Mouse (Mus musculus) kidney, adult 18-20 months (tissue): Measurements from ENCODE around the gene Tmprss9.
A peak's percentile ranks its signal among the peaks of the same experiment; 100 is the strongest.

Source experiments
- DNase-seq: peaks from one replicate; pipeline ENCODE4 v3.0.0; 2021

Tmprss9 gene

DNA sequence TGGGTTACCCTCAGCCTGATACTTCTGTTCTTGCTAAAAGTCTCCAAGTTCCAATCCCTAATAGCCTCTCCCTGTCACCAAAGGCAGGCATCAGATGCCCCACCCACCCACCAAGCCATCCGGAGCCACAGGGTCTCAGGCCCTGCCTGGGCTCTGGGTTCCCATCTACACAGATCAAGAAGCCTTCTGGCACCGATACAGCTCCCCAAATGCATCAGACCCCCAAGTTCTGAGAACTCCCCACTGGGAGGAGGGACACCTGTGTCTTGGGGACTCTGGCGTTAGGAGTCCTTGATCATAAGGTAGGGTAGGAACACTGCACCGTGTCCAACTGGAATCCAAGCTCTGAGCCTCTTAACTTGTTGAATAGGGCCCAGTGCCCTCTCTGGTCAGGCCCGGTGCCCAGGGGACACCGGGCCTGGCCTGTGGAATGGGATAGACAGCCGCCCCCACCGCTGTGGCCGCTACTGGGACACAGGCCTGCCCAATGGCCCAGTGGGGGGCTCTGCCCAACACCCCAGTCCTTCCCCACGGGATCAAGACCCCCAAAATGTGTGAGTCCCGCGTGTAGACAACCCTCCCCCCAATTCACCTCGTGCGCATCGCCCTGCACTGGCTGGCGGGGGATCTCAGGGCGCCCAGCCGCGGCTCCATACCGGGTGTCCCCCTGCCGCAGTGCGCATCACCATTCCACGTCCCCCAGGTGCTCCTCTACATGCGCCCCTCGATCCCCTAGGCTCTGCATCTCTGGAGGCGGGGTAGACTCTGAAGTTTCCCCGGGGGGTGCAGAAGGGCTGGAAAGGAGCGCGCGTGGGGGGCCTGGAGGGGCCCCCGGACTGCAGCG, 28.3 kb upstream of the Tmprss9 start:
- DNase-seq: no peak

DNA sequence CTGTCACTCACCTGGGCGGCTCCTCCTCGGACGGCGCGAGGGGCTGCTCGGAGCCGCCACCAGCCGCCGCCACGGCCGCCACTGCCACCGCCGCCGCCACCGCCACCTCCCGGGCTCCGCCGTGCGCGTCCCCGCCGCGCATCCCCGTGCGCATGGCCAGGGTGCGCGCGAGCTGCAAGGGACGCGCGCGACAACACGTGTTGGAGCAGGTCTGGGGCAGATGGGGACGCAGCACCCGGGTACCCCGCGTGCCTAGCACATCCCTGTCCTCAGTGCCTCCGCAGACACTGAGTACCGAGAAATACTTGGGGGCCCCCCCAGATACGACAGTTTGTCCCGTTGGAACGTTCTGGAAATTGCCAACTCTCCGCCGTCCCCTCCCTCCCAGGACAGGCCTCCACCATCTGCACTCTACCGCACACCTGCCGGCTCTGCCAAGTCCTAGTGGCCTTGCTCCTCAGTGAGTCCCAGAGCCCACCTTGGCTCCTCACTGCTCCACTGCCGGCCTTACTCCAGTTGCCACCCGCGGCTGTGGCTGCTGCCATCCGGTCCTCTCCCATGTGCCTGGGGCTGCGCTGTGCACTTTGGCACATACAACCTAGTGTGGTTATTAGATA, 27.6 kb upstream of the Tmprss9 start, which contains the start of gene Lingo3:
TSS of gene Lingo3 (minus strand) at position 109 of the 617 bp plus-strand sequence.
- DNase-seq: no peak

DNA sequence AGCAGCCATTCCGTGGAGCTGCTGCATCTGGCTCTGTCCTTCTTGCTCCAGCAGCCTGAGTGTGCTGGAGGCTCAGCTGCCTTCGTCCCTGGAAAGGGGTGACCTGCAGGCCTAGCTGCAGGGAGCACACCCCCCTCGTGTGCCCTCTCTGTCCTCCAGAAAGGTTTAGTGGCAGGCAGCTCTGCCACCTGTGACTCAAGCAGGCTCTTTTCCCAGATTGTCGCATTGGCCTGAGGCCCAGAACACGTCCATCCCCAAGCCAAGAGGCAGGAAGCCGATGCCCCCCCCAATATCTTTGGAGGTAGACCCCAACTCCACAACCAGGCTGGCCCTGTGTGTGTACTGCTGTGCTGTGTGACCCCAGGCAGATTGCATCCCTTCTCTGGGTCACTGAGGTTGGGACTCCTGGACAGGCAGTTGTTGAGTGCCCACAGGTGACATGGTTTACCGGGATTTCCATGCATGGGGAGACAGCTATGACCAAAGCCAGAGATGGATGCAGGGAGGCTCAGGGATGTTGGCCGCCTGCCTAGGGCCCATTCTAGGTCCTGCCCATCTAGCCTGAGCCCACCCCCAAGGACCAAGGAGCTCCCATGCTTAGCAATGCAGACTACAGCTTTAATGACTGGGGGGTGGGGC, 26.5 kb upstream of the Tmprss9 start:
- DNase-seq: no peak

DNA sequence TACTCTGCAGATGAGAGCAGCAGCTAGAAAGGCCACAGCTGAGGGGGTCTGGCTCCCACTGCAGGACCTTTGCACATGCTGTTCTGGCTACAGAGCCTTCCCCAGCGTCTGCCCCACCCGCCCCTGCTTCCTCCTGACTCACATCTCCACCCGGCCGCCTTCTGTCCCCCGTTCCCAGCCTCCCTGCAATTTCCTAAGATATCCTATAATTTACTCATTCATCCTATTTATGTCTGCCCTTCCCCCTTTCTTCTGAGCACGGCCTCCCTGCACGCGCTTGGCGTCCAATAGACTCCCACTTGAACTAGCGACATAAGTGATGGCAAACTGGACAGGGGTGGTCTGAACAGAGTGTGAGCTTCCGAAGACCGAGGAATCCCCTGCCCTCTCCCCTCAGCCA, 25.9 kb upstream of the Tmprss9 start:
- no peak for DNase-seq

DNA sequence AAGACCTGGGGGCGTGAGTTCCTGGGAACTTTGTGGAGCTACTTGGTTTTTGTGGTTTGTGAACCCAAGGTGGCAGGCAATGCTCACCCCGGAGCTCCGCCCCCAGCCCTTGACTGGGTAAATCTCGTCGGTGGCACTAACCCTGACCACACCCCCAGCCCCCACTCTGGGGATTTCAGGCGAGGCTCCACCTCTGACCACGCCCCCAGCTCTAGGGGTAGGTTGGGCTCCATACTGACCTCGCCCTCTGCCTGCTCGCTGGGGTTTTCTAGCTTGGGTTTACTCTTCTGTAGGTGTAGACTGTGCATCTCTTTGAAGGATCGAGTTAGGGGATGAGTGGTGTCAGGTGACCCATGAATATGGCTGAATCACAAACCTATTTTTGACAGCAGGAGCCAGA, 23.1 kb upstream of the Tmprss9 start:
- no peak for DNase-seq

DNA sequence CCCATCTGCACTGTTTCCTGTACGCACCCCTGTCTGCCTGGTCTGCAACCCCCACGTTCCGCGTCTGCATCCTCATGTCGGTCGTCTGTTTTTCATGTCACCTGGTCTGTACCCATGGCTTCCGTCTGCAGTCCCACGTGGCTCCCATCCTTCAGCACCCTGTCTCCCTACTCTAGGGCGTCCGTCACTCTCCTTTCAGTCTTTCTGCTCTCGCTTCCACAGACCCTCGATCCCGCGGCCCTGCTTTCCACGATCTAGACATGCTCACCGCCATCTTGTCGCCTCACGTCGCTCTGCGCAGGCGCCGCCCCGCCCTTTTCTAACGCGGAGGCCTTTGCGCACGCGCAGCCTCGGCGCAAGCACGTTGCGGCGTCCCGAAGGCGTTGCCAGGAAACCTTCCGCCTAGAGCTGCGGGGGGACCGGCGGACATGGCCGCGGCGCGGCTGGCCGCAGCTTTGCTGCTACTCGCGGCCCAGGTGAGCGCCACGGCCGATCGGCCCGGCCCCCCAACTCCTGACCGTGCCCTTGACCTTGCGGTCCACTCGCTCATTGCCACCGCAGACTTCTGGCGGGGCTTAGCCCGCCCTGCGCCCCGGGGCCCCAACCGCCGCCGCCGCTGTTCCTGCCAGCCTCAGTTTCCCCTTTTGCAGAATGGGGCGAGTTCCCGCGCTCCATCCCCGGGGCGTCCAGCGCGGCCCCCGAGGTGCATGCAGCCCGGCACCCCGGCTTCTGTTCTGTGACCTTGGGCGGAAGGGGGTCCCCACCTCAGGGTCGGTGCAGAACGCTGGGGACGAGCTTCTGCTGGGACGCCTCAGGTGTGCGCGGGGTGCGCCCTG, 16.5 kb upstream of the Tmprss9 start, which contains the start of the genes Lsm7 and Sppl2b:
TSS of gene Lsm7 (minus strand) at position 297 of the 836 bp plus-strand sequence.
TSS of gene Sppl2b (plus strand) at position 363 of the 836 bp plus-strand sequence.
- DNase-seq: peak; percentile 97

DNA sequence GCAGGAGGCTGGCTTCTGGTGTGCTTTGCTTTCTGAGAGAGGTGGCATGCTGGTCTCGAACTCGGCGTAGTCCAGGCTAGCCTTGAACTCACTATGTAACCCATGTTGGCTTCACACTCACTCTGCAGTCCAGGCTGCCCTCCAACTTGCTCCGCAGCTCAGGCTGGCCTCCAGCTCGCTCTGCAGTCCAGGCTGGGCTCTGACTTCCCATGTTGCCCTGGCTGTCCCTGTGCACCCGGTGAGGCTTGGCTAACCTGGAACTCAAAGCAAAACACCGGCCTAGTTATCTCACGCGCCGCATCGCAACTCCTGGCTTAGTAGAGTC, 15.9 kb upstream of the Tmprss9 start:
- DNase-seq: no peak

DNA sequence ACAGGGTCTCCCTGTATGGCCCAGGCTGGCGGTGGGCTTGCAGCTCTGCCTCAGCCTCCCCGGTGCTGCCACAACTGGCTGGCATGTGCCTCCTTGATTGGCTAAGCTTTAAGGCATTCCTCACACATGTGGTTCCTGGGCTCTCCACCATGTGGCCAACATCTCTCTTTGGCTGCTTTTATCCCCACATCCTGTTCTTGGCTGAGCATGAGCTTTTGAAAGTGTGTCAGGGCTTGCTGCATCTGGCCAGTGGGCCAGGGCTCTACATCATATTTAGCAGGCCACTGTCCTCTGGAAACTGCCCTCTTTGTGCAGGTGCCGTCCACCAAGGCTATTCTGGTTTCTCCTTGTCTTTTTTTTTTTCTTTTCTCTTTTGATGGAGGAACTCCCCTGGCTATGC, 15.4 kb upstream of the Tmprss9 start:
- DNase-seq: no peak

DNA sequence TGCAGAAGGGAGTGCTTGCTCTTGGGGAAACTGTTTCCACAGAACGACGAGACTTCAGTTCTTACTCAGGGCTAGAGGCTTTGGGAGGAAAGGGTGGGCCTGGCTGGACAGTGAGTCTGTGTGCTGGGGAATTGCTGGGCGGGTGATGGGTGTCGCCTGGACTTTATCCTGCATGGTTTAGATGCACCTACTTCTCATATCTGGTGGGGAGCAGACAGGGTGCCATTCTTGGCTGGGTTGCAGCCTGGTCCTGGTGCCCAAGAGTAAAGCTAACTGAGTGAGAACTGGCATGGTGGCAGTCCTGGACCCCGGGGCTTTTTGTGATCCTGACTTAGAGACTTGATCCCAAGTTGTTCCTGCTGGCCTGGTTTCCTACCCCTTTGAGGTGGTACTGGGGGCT, 14.7 kb upstream of the Tmprss9 start:
- no peak for DNase-seq

DNA sequence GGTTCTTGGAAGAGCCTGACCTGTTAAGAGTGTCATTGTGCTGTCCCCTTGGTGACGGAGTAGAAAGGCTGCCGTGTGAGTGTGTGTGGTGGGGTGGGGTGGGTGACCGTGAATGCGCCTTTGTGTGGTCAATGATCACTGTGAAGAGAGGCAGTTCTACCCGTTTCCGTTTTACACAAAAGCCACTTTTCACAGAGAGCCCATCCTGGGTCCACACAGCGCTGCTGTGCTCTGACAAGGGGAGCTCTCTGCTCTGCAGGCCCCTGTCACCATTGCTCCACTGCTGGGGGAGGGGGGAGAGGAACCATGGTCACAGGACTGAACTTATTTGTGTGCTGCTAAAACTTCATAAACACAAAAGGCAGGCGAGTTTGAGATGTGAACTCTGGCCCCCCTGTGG, 14.3 kb upstream of the Tmprss9 start:
- no peak for DNase-seq

DNA sequence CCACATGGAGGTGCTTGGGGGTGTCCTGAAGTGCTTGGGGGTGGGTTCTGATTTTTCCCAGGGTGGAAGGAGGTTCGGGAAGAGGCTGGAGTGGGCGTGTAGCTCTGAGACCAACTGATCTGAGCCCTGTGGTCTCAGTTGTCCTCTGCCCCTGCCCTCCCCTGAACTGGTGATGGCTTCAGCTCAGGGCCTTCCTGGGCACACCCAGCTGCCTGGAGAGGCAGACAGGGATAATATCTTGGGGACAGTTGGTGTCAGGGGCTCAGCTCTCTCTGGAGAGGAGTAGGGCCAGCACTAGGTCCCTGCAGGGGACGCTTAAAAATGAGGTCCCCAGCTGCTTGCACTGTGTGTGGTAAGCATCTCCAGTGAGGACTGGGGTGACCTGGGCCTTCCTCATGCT, 13.8 kb upstream of the Tmprss9 start:
- DNase-seq: no peak

DNA sequence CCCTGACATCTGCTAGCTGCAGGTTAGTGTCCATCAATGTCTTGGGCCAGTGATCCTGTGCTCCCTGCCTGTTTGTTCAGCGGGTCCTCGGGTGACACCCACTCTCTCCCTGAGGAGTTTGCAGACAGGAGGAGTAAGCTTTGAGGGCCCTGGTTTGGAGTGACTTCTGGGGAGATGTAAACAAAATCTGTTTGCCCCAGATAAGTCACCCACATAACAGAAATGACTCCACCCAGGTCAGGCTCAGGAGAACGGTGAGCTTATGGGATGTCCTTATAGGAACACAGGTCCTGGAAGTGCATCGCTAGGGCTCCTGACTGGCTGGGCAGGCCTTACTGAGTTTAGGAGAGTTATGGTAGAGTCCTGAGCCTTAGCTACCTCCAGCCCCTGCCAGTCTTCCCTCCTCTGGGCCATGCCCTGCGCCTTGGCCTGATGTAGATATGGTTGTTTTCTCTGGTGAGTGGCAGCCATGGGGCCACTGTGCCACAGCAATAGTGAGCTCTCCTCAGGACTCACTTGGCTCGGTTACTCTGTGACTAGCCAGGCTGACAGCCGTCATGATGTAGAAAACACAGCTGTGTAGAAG, 13.2 kb upstream of the Tmprss9 start:
- DNase-seq: no peak

DNA sequence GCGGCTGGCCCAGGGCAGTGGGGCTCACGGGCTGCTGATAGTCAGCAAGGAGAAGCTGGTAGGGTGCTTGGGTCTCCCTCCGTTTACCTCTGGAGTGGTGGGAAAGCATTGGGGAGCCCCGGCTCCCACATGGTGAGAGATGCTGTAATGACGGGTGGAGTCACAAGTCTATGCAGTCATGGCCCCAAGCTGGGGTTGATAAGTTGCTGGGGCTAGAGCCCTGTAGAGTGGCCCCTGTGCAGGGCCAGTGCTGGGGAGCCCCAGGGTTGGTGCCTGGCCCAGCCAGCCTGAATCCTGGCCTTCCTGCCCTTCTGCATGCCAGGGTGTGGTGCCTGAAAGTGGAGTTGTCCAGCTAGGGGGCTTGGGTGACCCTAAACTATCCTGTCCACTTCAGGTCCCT, 9.3 kb upstream of the Tmprss9 start:
- DNase-seq: no peak

DNA sequence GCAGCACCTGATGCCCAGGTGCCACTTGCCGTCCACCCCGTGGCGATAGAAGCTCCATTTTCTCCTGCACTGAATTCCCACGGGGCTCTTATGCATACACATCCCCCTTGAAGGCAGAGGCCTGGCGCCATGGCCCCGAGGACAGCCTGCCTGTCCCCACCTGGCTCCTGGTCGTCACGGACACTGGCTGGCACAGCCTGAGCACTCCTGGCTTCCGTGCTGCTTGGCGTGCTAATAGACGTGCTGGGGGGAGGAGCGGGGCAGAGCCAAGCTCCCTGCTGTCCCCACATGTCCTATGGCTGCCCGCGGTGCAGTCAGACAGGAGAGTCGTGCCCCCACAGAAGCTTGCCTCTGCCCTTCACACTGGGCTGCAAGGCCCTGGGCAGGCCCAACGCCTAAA, 7.2 kb upstream of the Tmprss9 start:
- no peak for DNase-seq

DNA sequence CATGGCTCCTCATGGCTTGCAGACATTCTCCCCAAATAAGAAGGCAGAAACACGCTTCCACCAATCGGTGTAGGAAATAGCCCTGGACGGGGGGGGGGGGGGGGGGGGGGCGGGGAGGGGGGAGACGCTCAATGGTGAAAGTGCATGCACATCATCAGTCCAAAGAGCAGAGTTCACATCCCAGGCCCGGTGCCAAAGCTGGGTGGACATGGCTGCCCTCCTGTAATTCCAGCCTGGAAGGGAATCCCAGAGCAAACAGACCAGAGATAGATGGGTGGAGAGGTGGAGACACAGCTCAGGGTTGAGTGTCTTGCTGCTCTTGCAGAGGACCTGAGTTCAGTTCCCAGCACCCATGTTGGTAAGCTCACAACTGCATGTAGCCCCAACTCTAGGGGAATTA, 655 bp upstream of the Tmprss9 start:
- DNase-seq: peak; percentile 78

DNA sequence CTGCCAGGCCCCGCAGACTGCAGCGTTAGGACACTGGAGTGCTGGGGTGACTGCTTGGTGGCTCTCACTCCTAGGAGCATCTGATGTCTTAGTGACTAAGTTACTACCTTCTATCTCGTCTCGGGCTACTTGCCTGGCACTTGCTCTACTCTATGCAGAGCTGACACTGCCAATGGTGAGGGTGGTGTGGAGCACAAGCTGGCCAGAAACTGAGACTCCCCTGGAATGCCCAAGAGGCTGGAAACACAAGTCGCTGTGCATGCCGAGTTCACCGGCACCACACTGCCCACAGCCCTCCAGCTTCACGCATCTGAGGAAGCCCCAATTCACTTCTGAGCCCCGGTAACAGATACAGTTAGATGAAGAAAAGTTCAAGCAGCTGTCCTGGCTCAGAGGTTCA, 2.4 kb downstream of the Tmprss9 start:
- DNase-seq: no peak

DNA sequence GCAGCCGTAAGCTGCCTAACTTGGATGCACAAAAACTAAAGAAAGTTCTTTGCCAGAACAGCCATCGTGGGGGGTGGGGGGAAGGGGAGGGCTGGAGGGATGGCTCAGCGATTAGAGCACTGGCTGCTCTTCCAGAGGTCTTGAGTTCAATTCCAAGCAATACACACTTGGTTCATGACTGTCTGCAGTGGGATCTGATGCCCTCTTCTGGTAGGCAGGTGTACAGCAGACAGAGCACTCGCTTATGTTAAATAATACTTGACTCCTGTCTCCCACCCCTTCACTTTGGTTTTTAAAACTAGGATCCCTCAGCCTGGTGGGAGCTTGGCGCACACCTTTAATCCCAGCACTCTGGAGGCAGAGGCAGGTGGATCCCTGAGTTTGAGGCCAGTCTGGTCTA, 4.4 kb downstream of the Tmprss9 start:
- peak; percentile 71 for DNase-seq

DNA sequence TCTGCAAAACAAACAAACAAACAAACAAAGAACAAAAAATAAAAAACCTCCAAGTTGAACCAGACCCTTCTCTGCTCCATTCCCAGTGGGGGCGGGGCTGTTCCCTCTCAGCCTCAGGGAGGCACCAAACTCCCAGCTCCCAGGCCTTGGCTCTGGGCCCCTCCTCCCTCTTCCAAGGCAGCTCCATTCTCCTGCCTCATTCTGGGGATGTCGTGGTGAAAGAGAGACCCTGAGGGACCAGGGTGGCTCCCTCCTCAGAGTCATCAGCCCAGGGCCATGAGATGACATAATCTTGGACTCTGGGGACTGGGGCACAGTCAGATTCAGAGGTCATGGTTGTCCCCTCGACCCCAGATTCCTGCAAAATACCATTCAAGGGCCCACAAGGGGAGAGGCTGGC, 4.9 kb downstream of the Tmprss9 start:
- DNase-seq: no peak

DNA sequence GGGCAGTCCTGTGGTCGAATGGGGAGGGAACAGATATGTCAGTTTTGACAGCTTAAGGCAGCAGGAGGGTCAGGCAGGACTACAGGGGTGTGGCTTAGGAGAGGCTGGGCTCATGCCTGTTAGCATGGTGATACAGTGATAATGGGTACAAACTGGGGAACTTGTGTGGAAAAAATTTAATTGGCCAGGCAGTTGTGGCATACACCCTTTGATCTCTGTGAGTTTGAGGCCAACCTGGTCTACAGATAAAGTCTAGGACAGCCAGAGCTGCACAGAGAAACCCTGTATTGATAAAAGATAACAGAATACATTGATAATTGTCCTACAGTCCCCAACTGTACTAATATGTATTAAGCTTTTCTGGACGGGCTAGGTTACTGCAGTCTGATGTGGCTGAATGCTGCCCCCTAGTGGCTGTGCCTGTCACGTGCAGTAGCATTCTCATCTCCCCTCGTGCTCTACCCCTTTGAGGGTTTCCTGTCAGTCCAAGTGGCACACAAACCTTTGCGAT, 8.5 kb downstream of the Tmprss9 start:
- DNase-seq: peak; percentile 71

DNA sequence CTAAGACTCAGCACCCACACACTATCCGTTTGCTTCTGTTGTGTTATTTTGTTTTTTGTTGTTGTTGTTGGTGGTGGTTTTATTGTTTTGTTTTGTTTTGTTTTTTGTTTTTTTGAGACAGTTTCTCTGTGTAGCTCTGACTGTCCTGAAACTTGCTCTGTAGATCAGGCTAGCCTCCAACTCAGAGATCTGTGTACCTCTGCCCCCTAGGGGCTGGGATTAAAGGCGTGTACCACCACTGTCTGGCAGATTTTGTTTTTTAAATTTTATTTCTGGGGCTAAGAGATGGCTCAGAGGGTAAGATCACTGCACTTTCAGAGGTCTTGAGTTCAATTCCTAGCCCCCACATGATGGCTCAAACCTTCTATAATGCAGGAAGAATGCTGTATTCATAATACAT, 9.3 kb downstream of the Tmprss9 start:
- no peak for DNase-seq

DNA sequence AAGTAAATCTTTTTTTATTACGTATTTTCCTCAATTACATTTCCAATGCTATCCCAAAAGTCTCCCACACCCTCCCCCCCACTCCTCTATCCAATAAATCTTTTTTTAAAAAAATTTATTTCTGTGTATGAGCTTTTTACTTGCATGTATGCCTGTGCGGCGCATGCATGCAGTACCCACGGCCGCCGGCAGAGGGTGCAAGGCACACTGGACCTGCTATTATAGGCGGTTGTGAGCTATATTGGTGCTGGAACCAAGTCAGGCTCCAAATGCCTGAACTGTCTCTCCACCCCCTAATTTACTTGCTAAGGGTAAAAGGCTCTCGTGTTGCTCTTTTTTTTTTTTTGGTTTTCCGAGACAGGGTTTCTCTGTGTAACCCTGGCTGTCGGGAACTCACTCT, 9.7 kb downstream of the Tmprss9 start:
- peak; percentile 84 for DNase-seq

DNA sequence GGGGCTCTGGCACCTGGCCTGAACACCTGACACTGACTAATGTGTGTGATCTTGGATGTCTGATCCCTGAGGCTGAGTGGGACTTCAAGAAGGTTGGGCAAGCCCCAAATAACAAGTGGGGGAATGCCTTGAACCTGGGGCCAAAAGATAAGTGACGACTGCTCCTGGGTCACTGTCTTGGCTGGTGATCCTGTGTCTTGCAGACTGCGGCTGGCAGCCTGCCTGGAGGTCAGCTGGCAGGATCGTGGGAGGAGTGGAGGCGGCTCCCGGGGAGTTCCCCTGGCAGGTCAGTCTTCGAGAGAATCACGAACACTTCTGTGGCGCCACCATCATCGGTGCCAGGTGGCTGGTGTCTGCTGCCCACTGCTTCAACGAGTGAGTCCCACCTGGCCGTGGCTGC, 15.5 kb downstream of the Tmprss9 start:
- DNase-seq: peak; percentile 83

DNA sequence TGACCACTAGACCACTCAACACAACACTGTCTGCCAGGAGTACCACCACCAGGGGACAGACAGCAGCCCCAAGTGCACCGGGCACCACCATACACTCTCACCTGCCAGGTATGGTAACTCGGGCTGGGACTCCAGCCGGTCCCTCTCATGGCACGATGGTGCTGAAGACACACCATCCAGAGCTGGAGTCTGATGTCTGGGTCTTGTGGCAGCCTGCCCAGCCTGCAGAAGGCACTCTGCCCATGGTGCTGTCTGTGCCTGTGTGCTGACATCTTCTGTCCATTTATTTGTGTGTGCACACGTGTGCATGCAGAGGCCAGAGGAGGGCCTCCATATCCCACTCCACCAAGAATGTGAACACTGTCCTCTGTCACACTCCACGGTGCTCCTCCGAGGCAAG, 23.5 kb downstream of the Tmprss9 start:
- DNase-seq: no peak
